Mouse (Mus musculus) forebrain, embryonic 14.5 days (tissue): ENCODE measurements around the gene Rorc. TPM values are rescaled to one million over a fixed set of nuclear protein-coding genes. Genes with fewer than 3 reads are reported as not detected.
A peak's percentile ranks its signal among the peaks of the same experiment; 100 is the strongest.

ENCODE experiments used
- ATAC-seq: fragments of 200-750 bp; cut with Nextera tagmentation; 2 replicates; pipeline ENCODE4 v1.8.0; 2017; ENCODE audit warnings: mild to moderate bottlenecking, moderate library complexity
- DNase-seq: peaks from one replicate; pipeline ENCODE4 v3.0.0-alpha.2; 2015; ENCODE audit warnings: low spot score
- H3K27ac ChIP-seq: fragments of 300-500 bp; sonication (generic); 2 replicates; pipeline ENCODE4 v1.5.1; 2014; ENCODE audit warnings: low read depth, mild to moderate bottlenecking, control low read depth, low read length, moderate library complexity
- H3K27me3 ChIP-seq: fragments of 300-500 bp; sonication (generic); replicated peaks from 2 replicates; pipeline ENCODE4 v1.6.1; 2014; ENCODE audit warnings: low read length, control low read depth, mixed read lengths; ENCODE audit not compliant: control insufficient read depth, insufficient read depth
- H3K36me3 ChIP-seq: fragments of 300-500 bp; sonication (generic); 2 replicates; pipeline ENCODE4 v1.6.1; 2014; ENCODE audit warnings: low read length, control low read depth; ENCODE audit not compliant: control insufficient read depth, insufficient read depth
- H3K4me1 ChIP-seq: fragments of 300-500 bp; sonication (generic); 2 replicates; pipeline ENCODE4 v1.6.1; 2014; ENCODE audit warnings: antibody characterized with exemption, low read length, control low read depth; ENCODE audit not compliant: control insufficient read depth, insufficient read depth
- H3K4me2 ChIP-seq: fragments of 300-500 bp; sonication (generic); 2 replicates; pipeline ENCODE4 v1.6.1; 2014; ENCODE audit warnings: mild to moderate bottlenecking, control low read depth, low read length
- H3K4me3 ChIP-seq: fragments of 300-500 bp; sonication (generic); 2 replicates; pipeline ENCODE4 v1.5.1; 2014; ENCODE audit warnings: low read depth, low read length, control low read depth
- H3K9ac ChIP-seq: fragments of 300-500 bp; sonication (generic); 2 replicates; pipeline ENCODE4 v1.6.1; 2014; ENCODE audit warnings: mild to moderate bottlenecking, low read length, control low read depth, moderate library complexity
- H3K9me3 ChIP-seq: fragments of 300-500 bp; sonication (generic); replicated peaks from 2 replicates; pipeline ENCODE4 v1.6.1; 2016; ENCODE audit warnings: low read length, control low read depth, mixed read lengths; ENCODE audit not compliant: control insufficient read depth
- WGBS: fragments of 180-500 bp; shearing (Covaris S2); extraction: QIAGEN DNeasy Blood & Tissue Kit; methylation state at CpG from one replicate; pipeline ENCODE4 v1.1.7; 2014; 5-methylcytosine and 5-hydroxymethylcytosine counted together
- polyA plus RNA-seq: library from polyadenylated mRNA; unstranded; fragments of >200 nt; fragmentation: Nextera tagmentation; extraction: Ambion mirVana; gene quantifications from 2 replicates; pipeline ENCODE4 v1.2.1, GENCODE M21; 2014

Gene Rorc
- polyA plus RNA-seq, 1 experiment from 2014 or later: 1.4 TPM

- no peak overlapping the region for H3K9ac ChIP-seq
- peaks cover 11% of the 10 kb centered on the region; the same call in 1 of the 2 replicates for H3K27me3 ChIP-seq
- H3K27ac ChIP-seq: no peak overlapping the region
- 4% methylated on average over 1 of the region's 1 CpGs for WGBS
- no peak overlapping the region for H3K4me2 ChIP-seq
- no peaks in the 10 kb centered on the region for H3K36me3 ChIP-seq
- no peaks in the 10 kb centered on the region for H3K4me1 ChIP-seq
- no peak overlapping the region for H3K4me3 ChIP-seq
- DNase-seq (peak; percentile 53), ATAC-seq (no peak)
- no peaks in the 10 kb centered on the region for H3K9me3 ChIP-seq
Measured at GRCm38 (mm10) chr3:94360812-94361211, 11.8 kb upstream of the Rorc start.

- peaks cover 11% of the 10 kb centered on the region; the same call in 1 of the 2 replicates for H3K27me3 ChIP-seq
- peak within 1 kb of the TSS; percentile 86 for H3K9ac ChIP-seq
- H3K9me3 ChIP-seq: no peaks in the 10 kb centered on the region
- H3K4me1 ChIP-seq: no peaks in the 10 kb centered on the region
- ATAC-seq (no peak), DNase-seq (no peak)
- H3K36me3 ChIP-seq: no peaks in the 10 kb centered on the region
- 22% methylated on average over 7 of the region's 7 CpGs for WGBS
- H3K27ac ChIP-seq: no peak within 1 kb of the TSS
- H3K4me2 ChIP-seq: peak within 1 kb of the TSS; percentile 85
- peak within 1 kb of the TSS; percentile 53 for H3K4me3 ChIP-seq
Measured at GRCm38 (mm10) chr3:94362138-94362537, 10.5 kb upstream of the Rorc start, which contains the start of gene C2cd4d. Gene C2cd4d (plus strand): TSS chr3:94362438.

- H3K27me3 ChIP-seq: peaks cover 11% of the 10 kb centered on the region; the same call in 1 of the 2 replicates
- 7% methylated on average over 87 of the region's 97 CpGs for WGBS
- H3K36me3 ChIP-seq: no peaks in the 10 kb centered on the region
- peak overlapping the region; percentile 53 for H3K4me3 ChIP-seq
- H3K9ac ChIP-seq: peak overlapping the region; percentile 86
- peak; percentile 73 for ATAC-seq
- H3K9me3 ChIP-seq: no peaks in the 10 kb centered on the region
- H3K4me1 ChIP-seq: no peaks in the 10 kb centered on the region
- DNase-seq: peak; percentile 54
- peak overlapping the region; percentile 85 for H3K4me2 ChIP-seq
- H3K27ac ChIP-seq: no peak overlapping the region
Measured at GRCm38 (mm10) chr3:94363291-94364153, 9.1 kb upstream of the Rorc start.

- Histone ChIP-seq H3K4me1 (no peaks in the 10 kb centered on the region), H3K27ac (no peak overlapping the region), H3K4me3 (peak overlapping the region; percentile 53), H3K9ac (peak overlapping the region; percentile 86), H3K9me3 (no peaks in the 10 kb centered on the region), H3K36me3 (no peaks in the 10 kb centered on the region), H3K4me2 (peak overlapping the region; percentile 85), H3K27me3 (peaks cover 11% of the 10 kb centered on the region; the same call in 1 of the 2 replicates)
- DNase-seq (no peak), ATAC-seq (no peak)
- 3% methylated on average over 23 of the region's 23 CpGs for WGBS
Measured at GRCm38 (mm10) chr3:94364154-94364526, 8.5 kb upstream of the Rorc start.

GRCm38 (mm10) chr3:94366761-94367160 lies 5.8 kb upstream of the Rorc start:
- no peaks in the 10 kb centered on the region for H3K36me3 ChIP-seq
- 22% methylated on average over 3 of the region's 3 CpGs for WGBS

GRCm38 (mm10) chr3:94367511-94367910 lies 5.1 kb upstream of the Rorc start:
- peaks cover 6% of the 10 kb centered on the region; the same call in 1 of the 2 replicates for H3K27me3 ChIP-seq
- no peak for DNase-seq
- no peak overlapping the region for H3K9ac ChIP-seq
- H3K36me3 ChIP-seq: no peaks in the 10 kb centered on the region
- H3K27ac ChIP-seq: no peak overlapping the region
- H3K4me3 ChIP-seq: no peak overlapping the region
- H3K9me3 ChIP-seq: no peaks in the 10 kb centered on the region
- peaks cover 10% of the 10 kb centered on the region for H3K4me1 ChIP-seq
- ATAC-seq: no peak
- 92% methylated on average over 6 of the region's 6 CpGs for WGBS
- no peak overlapping the region for H3K4me2 ChIP-seq

More at GRCm38 (mm10) chr3:94366761-94367160, 5.8 kb upstream of the Rorc start:
- Histone ChIP-seq H3K9ac (no peak overlapping the region), H3K4me1 (peaks cover 5% of the 10 kb centered on the region), H3K27me3 (peaks cover 11% of the 10 kb centered on the region; the same call in 1 of the 2 replicates), H3K9me3 (no peaks in the 10 kb centered on the region), H3K4me3 (no peak overlapping the region), H3K4me2 (no peak overlapping the region), H3K27ac (no peak overlapping the region)
- peak; percentile 90 for DNase-seq
- peak; percentile 51 for ATAC-seq

- Histone ChIP-seq H3K4me1 (peaks cover 17% of the 10 kb centered on the region), H3K36me3 (no peaks in the 10 kb centered on the region), H3K4me2 (no peak overlapping the region), H3K9me3 (no peaks in the 10 kb centered on the region), H3K9ac (no peak overlapping the region), H3K4me3 (no peak overlapping the region), H3K27ac (no peak overlapping the region), H3K27me3 (no peaks in the 10 kb centered on the region)
- DNase-seq (no peak), ATAC-seq (no peak)
- WGBS: 75% methylated on average over 6 of the region's 6 CpGs
Measured at GRCm38 (mm10) chr3:94368631-94369030, 4.0 kb upstream of the Rorc start.

GRCm38 (mm10) chr3:94369709-94370108 lies 2.9 kb upstream of the Rorc start:
- ATAC-seq: no peak
- no peak overlapping the region for H3K9ac ChIP-seq
- no peaks in the 10 kb centered on the region for H3K27me3 ChIP-seq
- no peaks in the 10 kb centered on the region for H3K9me3 ChIP-seq
- 69% methylated on average over 2 of the region's 2 CpGs for WGBS
- no peak overlapping the region for H3K27ac ChIP-seq
- no peaks in the 10 kb centered on the region for H3K36me3 ChIP-seq
- no peak for DNase-seq
- no peak overlapping the region for H3K4me2 ChIP-seq
- H3K4me3 ChIP-seq: no peak overlapping the region
- H3K4me1 ChIP-seq: peaks cover 23% of the 10 kb centered on the region

GRCm38 (mm10) chr3:94371637-94372036 lies 957 bp upstream of the Rorc start:
- peak; percentile 82 for DNase-seq
- Histone ChIP-seq H3K9ac (peak overlapping the region; percentile 29; the same call in 1 of the 2 replicates), H3K9me3 (no peaks in the 10 kb centered on the region), H3K4me2 (peak overlapping the region; percentile 38), H3K4me1 (peaks cover 23% of the 10 kb centered on the region), H3K27ac (peak overlapping the region; percentile 39; the same call in 1 of the 2 replicates), H3K36me3 (no peaks in the 10 kb centered on the region), H3K4me3 (no peak overlapping the region), H3K27me3 (no peaks in the 10 kb centered on the region)
- WGBS: 3% methylated on average over 11 of the region's 11 CpGs
- ATAC-seq: peak; percentile 58
